ENCODE assay signal across 20 mouse cellular contexts in genomic region chr19:55341377-55341776, GRCm38 (mm10). TPM values are rescaled to one million over a fixed set of nuclear protein-coding genes. Genes with fewer than 3 reads are reported as not detected.
DNase-seq lines count a peak whose midpoint lies in the region; ATAC-seq and TF ChIP-seq lines count a peak whose summit lies in the region.
"Had no signal": no experiment of that assay in that cellular context is flagged by ENCODE, and none has a peak within 500 bp of the region (broad histone marks: within the 10 kb centered on the region; RNA-seq: fewer than 3 reads in every experiment).

No protein-coding gene starts in this region.

- H3K27ac ChIP-seq in limb, embryonic 14.5 days (replicated peaks; ENCODE audit: low read depth, low read length), result no peak overlapping the region
- no peak overlapping the region for H3K27ac ChIP-seq in limb, embryonic 10.5 days
- H3K27ac ChIP-seq in MEL (ENCODE audit: control insufficient read depth, low read depth, low read length), result peak overlapping the region; percentile 37; the same call in 1 of the 2 replicates
- H3K27ac ChIP-seq: embryonic facial prominence, embryonic 10.5 days; forebrain, embryonic 13.5 days; hindbrain, embryonic 12.5 days; neural tube, embryonic 13.5 days had no signal

- H3K4me2 ChIP-seq in limb, embryonic 14.5 days (replicated peaks; ENCODE audit: low read depth, low read length, severe bottlenecking), result no peak overlapping the region
- H3K4me2 ChIP-seq: forebrain, embryonic 13.5 days; heart, embryonic 11.5 days; hindbrain, embryonic 12.5 days; neural tube, embryonic 13.5 days had no signal

- 0 out of 4 replicates have a peak, but pooled peaks of 1 of the 2 experiments have one; percentile 30 for TF ChIP-seq EP300 in MEL (IDR thresholded peaks at IDR 0.05; ENCODE audit: low read depth in 1 of 2, low read length in 2 of 2)

- no peak for TF ChIP-seq RAD21 in MEL (IDR thresholded peaks at IDR 0.05; ENCODE audit: low read depth, low read length)

- H3K9me3 ChIP-seq in limb, embryonic 14.5 days (ENCODE audit: control insufficient read depth, low read length), result no peaks in the 10 kb centered on the region
- H3K9me3 ChIP-seq in limb, embryonic 10.5 days (replicated peaks), result no peaks in the 10 kb centered on the region
- H3K9me3 ChIP-seq in MEL (replicated peaks; ENCODE audit: insufficient read depth, low read length), result no peaks in the 10 kb centered on the region
- H3K9me3 ChIP-seq: embryonic facial prominence, embryonic 10.5 days; forebrain, embryonic 13.5 days; hindbrain, embryonic 12.5 days; neural tube, embryonic 13.5 days had no signal

- 72% methylated on average over 3 of the region's 3 CpGs for WGBS in limb, embryonic 14.5 days
- WGBS in limb, embryonic 10.5 days, result 89% methylated on average over 3 of the region's 3 CpGs

- TF ChIP-seq CTCF in MEL (IDR thresholded peaks at IDR 0.05 in 2 of 3, conservative IDR thresholded peaks at IDR 0.05 in 1 of 3; ENCODE audit: control insufficient read depth in 1 of 3, insufficient read depth in 1 of 3, low read depth in 2 of 3, low read length in 3 of 3, poor library complexity in 1 of 3, severe bottlenecking in 1 of 3), result peak in 2 of 3 experiments; percentile 3 to 13; a peak in 1 of 6 replicates

- no peak overlapping the region for H3K4me3 ChIP-seq in limb, embryonic 14.5 days (replicated peaks; ENCODE audit: low read length)
- H3K4me3 ChIP-seq in limb, embryonic 10.5 days, result no peak overlapping the region
- no peak overlapping the region for H3K4me3 ChIP-seq in MEL (ENCODE audit: control insufficient read depth in 1 of 2, insufficient read depth in 1 of 2, low read depth in 2 of 2, low read length in 2 of 2)
- H3K4me3 ChIP-seq: embryonic facial prominence, embryonic 10.5 days; forebrain, embryonic 13.5 days; hindbrain, embryonic 12.5 days; neural tube, embryonic 13.5 days had no signal

- no peaks in the 10 kb centered on the region for H3K36me3 ChIP-seq in limb, embryonic 14.5 days (ENCODE audit: control insufficient read depth, insufficient read depth, low read length)
- H3K36me3 ChIP-seq in limb, embryonic 10.5 days, result peaks cover 5% of the 10 kb centered on the region
- H3K36me3 ChIP-seq in MEL (ENCODE audit: control insufficient read depth in 1 of 2, insufficient read depth in 2 of 2, low read length in 2 of 2), result peaks cover 9 to 16% of the 10 kb centered on the region in 2 experiments
- H3K36me3 ChIP-seq: hindbrain, embryonic 12.5 days; neural tube, embryonic 13.5 days had no signal

- peaks cover 17% of the 10 kb centered on the region for H3K4me1 ChIP-seq in limb, embryonic 14.5 days (ENCODE audit: control insufficient read depth, insufficient read depth, low read length)
- H3K4me1 ChIP-seq in limb, embryonic 10.5 days, result no peaks in the 10 kb centered on the region
- peaks cover 2 to 10% of the 10 kb centered on the region in 2 experiments; a peak in 2 of 4 replicates for H3K4me1 ChIP-seq in MEL (ENCODE audit: control insufficient read depth in 1 of 2, insufficient read depth in 2 of 2, low read length in 2 of 2)
- H3K4me1 ChIP-seq: embryonic facial prominence, embryonic 10.5 days had no signal

- H3K27me3 ChIP-seq in limb, embryonic 14.5 days (ENCODE audit: control insufficient read depth, insufficient read depth, low read length), result no peaks in the 10 kb centered on the region
- H3K27me3 ChIP-seq in limb, embryonic 10.5 days (ENCODE audit: low read depth, poor library complexity, severe bottlenecking), result no peaks in the 10 kb centered on the region
- H3K27me3 ChIP-seq in MEL (ENCODE audit: control insufficient read depth in 1 of 2, insufficient read depth in 2 of 2, low read length in 2 of 2), result no peaks in the 10 kb centered on the region
- H3K27me3 ChIP-seq: CH12.LX; forebrain, embryonic 13.5 days; hindbrain, embryonic 12.5 days; neural tube, embryonic 13.5 days had no signal

- intact Hi-C loops in gastrocnemius, postnatal 36 days (cut with DNase I), result loop anchor here (10.0 kb wide), 1 partner anchor 563 kb away; no protein-coding TSS in a partner anchor

- TF ChIP-seq POLR2A in limb, embryonic 14.5 days (IDR thresholded peaks at IDR 0.05; ENCODE audit: borderline replicate concordance, extremely low read depth, insufficient read depth, insufficient read length), result no peak
- no peak for TF ChIP-seq POLR2A in MEL (IDR thresholded peaks at IDR 0.05; ENCODE audit: control insufficient read depth in 1 of 2, insufficient read depth in 1 of 2, low read depth in 1 of 2, low read length in 2 of 2, poor library complexity in 1 of 2)

- 0 out of 2 replicates have a peak, but pooled peaks cover 2% of the 10 kb centered on the region for H3K79me2 ChIP-seq in MEL (ENCODE audit: control insufficient read depth, insufficient read depth, low read length, poor library complexity)

- DNase-seq in frontal cortex, postnatal 25 days (ENCODE audit: low spot score in 2 of 2), result no peak
- DNase-seq in limb, embryonic 14.5 days (ENCODE audit: low spot score), result peak; percentile 20
- DNase-seq in limb, embryonic 10.5 days (ENCODE audit: low spot score), result no peak
- DNase-seq in MEL (ENCODE audit: low read depth, low spot score), result peak; percentile 21
- DNase-seq in c-Kit-positive CD71-positive TER-119-negative erythroid progenitor cells, embryonic 14.5 days (ENCODE audit: low read depth), result peak; percentile 25
- no peak for DNase-seq in gastrocnemius, postnatal 36 days
- DNase-seq: adrenal gland, adult 8-10 months; cerebellum, adult 8-10 months; heart, postnatal 10 days; liver; lung, adult 18-20 months; thymus, postnatal 36 days had no signal

- no peak overlapping the region for H3K9ac ChIP-seq in limb, embryonic 14.5 days (ENCODE audit: low read depth, low read length, severe bottlenecking)
- no peak overlapping the region for H3K9ac ChIP-seq in MEL (ENCODE audit: control insufficient read depth, low read depth, low read length, poor library complexity, severe bottlenecking)
- H3K9ac ChIP-seq: forebrain, embryonic 13.5 days; hindbrain, embryonic 12.5 days; neural tube, embryonic 13.5 days had no signal

- peak; percentile 46; the same call in 1 of the 2 replicates for ATAC-seq in frontal cortex, adult (ENCODE audit: low TSS enrichment)
- no peak for ATAC-seq in limb, embryonic 14.5 days (ENCODE audit: low FRiP score, low read depth)
- no peak for ATAC-seq in cerebellum, adult (ENCODE audit: insufficient number of reproducible peaks, low FRiP score, low TSS enrichment)
- ATAC-seq: forebrain, embryonic 13.5 days had no signal

TF ChIP-seq in MEL, 35 proteins besides CTCF, POLR2A, EP300 and RAD21:
- TF ChIP-seq ETS1 (IDR thresholded peaks at IDR 0.05; ENCODE audit: low read depth, low read length) (0 out of 2 replicates have a peak, but pooled peaks have one; percentile 30), SIN3A (IDR thresholded peaks at IDR 0.05; ENCODE audit: low read length) (peak; percentile 52; the same call in 1 of the 2 replicates), TCF12 (IDR thresholded peaks at IDR 0.05; ENCODE audit: low read depth, low read length) (no peak)

RNA-seq across cellular contexts. Expression of gene Vti1a, which starts 25.3 kb away (rescaled TPM):
- polyA plus RNA-seq in limb, embryonic 14.5 days (2012; rRNA removed), result 12.8 and 14.7 TPM in 2 replicates
- polyA plus RNA-seq in limb, embryonic 14.5 days (2014; fragmentation: Nextera tagmentation; extraction: Ambion mirVana), result 22.8 and 23.8 TPM in 2 replicates
- 26.3 and 29.8 TPM in 2 replicates for polyA plus RNA-seq in limb, embryonic 10.5 days (2016; fragmentation: Nextera tagmentation; extraction: Ambion mirVana)
- total RNA-seq in MEL (2012; rRNA removed), result 33.8 and 42.8 TPM in 2 replicates
- polyA plus RNA-seq in MEL (2012; ENCODE audit: insufficient read depth in 1 of 2, insufficient read length in 2 of 2, low read depth in 1 of 2, low replicate concordance in 2 of 2, missing spikeins in 1 of 2), result 100 to 1,000 TPM in 1 of 2 experiments, 10 to 100 TPM in 1; 37.2 to 119 TPM
- total RNA-seq in gastrocnemius, postnatal 36 days (2021), result 10 to 100 TPM; 16.3 to 16.7 TPM

RNA-seq across cellular contexts. Expression of gene Zdhhc6, which starts 25.5 kb away (rescaled TPM):
- 27.8 and 32.6 TPM in 2 replicates for polyA plus RNA-seq in limb, embryonic 14.5 days (2012; rRNA removed)
- 78.9 and 85.1 TPM in 2 replicates for polyA plus RNA-seq in limb, embryonic 14.5 days (2014; fragmentation: Nextera tagmentation; extraction: Ambion mirVana)
- 113 and 120 TPM in 2 replicates for polyA plus RNA-seq in limb, embryonic 10.5 days (2016; fragmentation: Nextera tagmentation; extraction: Ambion mirVana)
- total RNA-seq in MEL (2012; rRNA removed), result 101 and 109 TPM in 2 replicates
- polyA plus RNA-seq in MEL (2012; ENCODE audit: insufficient read depth in 1 of 2, insufficient read length in 2 of 2, low read depth in 1 of 2, low replicate concordance in 2 of 2, missing spikeins in 1 of 2), result 100 to 1,000 TPM in 1 of 2 experiments, 10 to 100 TPM in 1; 95.6 to 114 TPM
- 10 to 100 TPM; 17.2 to 17.3 TPM for total RNA-seq in gastrocnemius, postnatal 36 days (2021)

Comparison
In these comparisons a context has a peak if more than half of its experiments do, and no peak if none do; other contexts are left out.
1. DNase-seq: peak in limb, embryonic 14.5 days (single experiment), MEL (single experiment) and c-Kit-positive CD71-positive TER-119-negative erythroid progenitor cells, embryonic 14.5 days (single experiment); none in frontal cortex, postnatal 25 days (0 of 2), limb, embryonic 10.5 days (single experiment) and gastrocnemius, postnatal 36 days (0 of 2).